8 mouse cellular contexts compared by ENCODE assay signal in genomic region chr2:160225450-160225849, GRCm38 (mm10).
A peak's percentile ranks its signal among the peaks of the same experiment; 100 is the strongest.
DNase-seq lines count a peak whose midpoint lies in the region; ATAC-seq and TF ChIP-seq lines count a peak whose summit lies in the region.

No protein-coding gene starts in this region.

- no peaks in the 10 kb centered on the region for H3K9me3 ChIP-seq in CH12.LX (replicated peaks; ENCODE audit: low read length)
- H3K9me3 ChIP-seq in lung, postnatal 0 days (ENCODE audit: low read length), result no peaks in the 10 kb centered on the region
- no peaks in the 10 kb centered on the region for H3K9me3 ChIP-seq in forebrain, postnatal 0 days (ENCODE audit: low read length)

- DNase-seq in frontal cortex, postnatal 25 days (ENCODE audit: low spot score in 2 of 2), result no peak
- DNase-seq in CH12.LX (ENCODE audit: extremely low read depth), result no peak
- DNase-seq in lung, postnatal 0 days (ENCODE audit: low spot score), result peak; percentile 49
- DNase-seq in thymus, postnatal 4 days, result no peak
- DNase-seq in thymus, postnatal 0 days (ENCODE audit: low spot score), result no peak
- no peak for DNase-seq in forebrain, postnatal 0 days

- H3K4me2 ChIP-seq in CH12.LX (ENCODE audit: insufficient read depth, low read depth, poor library complexity, severe bottlenecking), result no peak overlapping the region
- H3K4me2 ChIP-seq in lung, postnatal 0 days (replicated peaks; ENCODE audit: low read depth, low read length), result no peak overlapping the region
- H3K4me2 ChIP-seq in forebrain, postnatal 0 days (ENCODE audit: low read depth), result no peak overlapping the region

- no peaks in the 10 kb centered on the region for H3K27me3 ChIP-seq in CH12.LX (replicated peaks)
- no peaks in the 10 kb centered on the region for H3K27me3 ChIP-seq in lung, postnatal 0 days (replicated peaks; ENCODE audit: insufficient read depth, low read length)
- H3K27me3 ChIP-seq in forebrain, postnatal 0 days (ENCODE audit: insufficient read depth, low read length), result no peaks in the 10 kb centered on the region

- TF ChIP-seq RAD21 in CH12.LX (IDR thresholded peaks at IDR 0.05; ENCODE audit: low read depth, low read length), result no peak

- in situ Hi-C loops in CH12.LX (cut with MboI; ENCODE audit: low pct_ligation_motif_present, low pct_unique_long_range_greater_than_20kb, low sequenced_read_pairs), result no loop called here

- peak; percentile 57 for ATAC-seq in frontal cortex, adult (ENCODE audit: low TSS enrichment)
- ATAC-seq in hematopoietic stem cell, adult 5-6 weeks (replicated peaks in 1 of 2; ENCODE audit: insufficient read depth in 1 of 2, low FRiP score in 2 of 2, low TSS enrichment in 1 of 2, low read depth in 1 of 2, poor library complexity in 2 of 2, severe bottlenecking in 2 of 2), result peak; percentile 7 to 70; a peak in 2 of 4 replicates
- peak; percentile 65 for ATAC-seq in lung, postnatal 0 days
- no peak for ATAC-seq in forebrain, postnatal 0 days

- TF ChIP-seq CTCF in CH12.LX (conservative IDR thresholded peaks at IDR 0.05 in 1 of 2, IDR thresholded peaks at IDR 0.05 in 1 of 2; ENCODE audit: low read depth in 2 of 2, low read length in 2 of 2), result no peak
- TF ChIP-seq CTCF in lung, postnatal 0 days (IDR thresholded peaks at IDR 0.05), result no peak
- TF ChIP-seq CTCF in forebrain, postnatal 0 days (IDR thresholded peaks at IDR 0.05; ENCODE audit: low read depth), result no peak

- H3K79me2 ChIP-seq in CH12.LX (replicated peaks; ENCODE audit: control insufficient read depth, extremely low read depth, insufficient read depth, poor library complexity, severe bottlenecking), result no peaks in the 10 kb centered on the region

- peaks cover 5 to 30% of the 10 kb centered on the region in 2 experiments; a peak in 3 of 4 replicates for H3K4me1 ChIP-seq in CH12.LX (ENCODE audit: control insufficient read depth in 1 of 2, insufficient read depth in 2 of 2)
- no peaks in the 10 kb centered on the region for H3K4me1 ChIP-seq in lung, postnatal 0 days (ENCODE audit: insufficient read depth, low read depth, low read length)
- H3K4me1 ChIP-seq in forebrain, postnatal 0 days (ENCODE audit: insufficient read depth), result no peaks in the 10 kb centered on the region

- dilution Hi-C loops in CH12.LX (cut with MboI; ENCODE audit: extremely low pct_ligation_motif_present, extremely low pct_unique_long_range_greater_than_20kb, low sequenced_read_pairs), result no loop called here

- H3K36me3 ChIP-seq in CH12.LX (replicated peaks in 1 of 2; ENCODE audit: control insufficient read depth in 1 of 2, insufficient read depth in 1 of 2, low read length in 1 of 2), result no peaks in the 10 kb centered on the region
- no peaks in the 10 kb centered on the region for H3K36me3 ChIP-seq in lung, postnatal 0 days (ENCODE audit: insufficient read depth, low read length)
- H3K36me3 ChIP-seq in forebrain, postnatal 0 days (ENCODE audit: insufficient read depth), result no peaks in the 10 kb centered on the region

- H3K4me3 ChIP-seq in CH12.LX (replicated peaks in 1 of 3; ENCODE audit: low read depth in 2 of 3, low read length in 2 of 3, poor library complexity in 1 of 3), result no peak overlapping the region
- no peak overlapping the region for H3K4me3 ChIP-seq in lung, postnatal 0 days (ENCODE audit: low read depth, low read length)
- no peak overlapping the region for H3K4me3 ChIP-seq in forebrain, postnatal 0 days (ENCODE audit: low read depth, low read length)

- TF ChIP-seq POLR2A in CH12.LX (IDR thresholded peaks at IDR 0.05; ENCODE audit: low read depth, low read length), result no peak

- H3K27ac ChIP-seq in CH12.LX (ENCODE audit: insufficient read depth, low read depth), result no peak overlapping the region
- H3K27ac ChIP-seq in lung, postnatal 0 days (ENCODE audit: low read length), result no peak overlapping the region
- no peak overlapping the region for H3K27ac ChIP-seq in forebrain, postnatal 0 days (ENCODE audit: low read depth, low read length)

- H3K9ac ChIP-seq in CH12.LX (ENCODE audit: insufficient read depth, low read depth), result no peak overlapping the region
- H3K9ac ChIP-seq in lung, postnatal 0 days (replicated peaks; ENCODE audit: low read depth), result no peak overlapping the region
- no peak overlapping the region for H3K9ac ChIP-seq in forebrain, postnatal 0 days

- no peak for TF ChIP-seq EP300 in CH12.LX (IDR thresholded peaks at IDR 0.05; ENCODE audit: low read length)
- no peak for TF ChIP-seq EP300 in lung, postnatal 0 days (IDR thresholded peaks at IDR 0.05)

- whole genome bisulfite sequencing in lung, postnatal 0 days, result 42% methylated on average over 5 of the region's 5 CpGs
- WGBS in forebrain, postnatal 0 days, result 76% methylated on average over 5 of the region's 5 CpGs

TF ChIP-seq in CH12.LX, 34 proteins besides CTCF, POLR2A, EP300 and RAD21:
- TF ChIP-seq CHD2 (IDR thresholded peaks at IDR 0.05; ENCODE audit: low read length) (no peak), IRF4 (IDR thresholded peaks at IDR 0.05; ENCODE audit: low read depth, low read length) (0 out of 2 replicates have a peak, but pooled peaks have one; percentile 10), USF1 (IDR thresholded peaks at IDR 0.05; ENCODE audit: low read depth, low read length) (peak; percentile 37; the same call in 1 of the 2 replicates), NRF1 (IDR thresholded peaks at IDR 0.05; ENCODE audit: low read depth, low read length) (no peak), BHLHE40 (IDR thresholded peaks at IDR 0.05; ENCODE audit: low read depth, low read length) (peak; percentile 45; the same call in 1 of the 2 replicates), USF2 (conservative IDR thresholded peaks at IDR 0.05; ENCODE audit: low read depth, low read length) (peak; percentile 34)
TF ChIP-seq in CH12.LX: peak in this region for 4.
